Mouse (Mus musculus) CH12.LX (cell line): ENCODE results near the gene Ccdc127. TPM values are rescaled to one million over a fixed set of nuclear protein-coding genes. Genes with fewer than 3 reads are reported as not detected.
A peak's percentile ranks its signal among the peaks of the same experiment; 100 is the strongest.

Experiments used
- DNase-seq: peaks from one replicate; pipeline ENCODE4 v3.0.0-alpha.2; 2013; ENCODE audit errors: extremely low read depth
- H3K27ac ChIP-seq: 2 replicates; pipeline ENCODE4 v1.5.1; 2012; ENCODE audit warnings: low read depth, mild to moderate bottlenecking, control low read depth, moderate library complexity; ENCODE audit not compliant: insufficient read depth
- H3K27me3 ChIP-seq: replicated peaks from 2 replicates; pipeline ENCODE3; 2012; ENCODE audit warnings: inconsistent platforms
- H3K36me3 ChIP-seq, 2 experiments: replicated peaks in 1 of 2; 2 replicates each; pipeline versions ENCODE3 to v1.6.1; 2012; ENCODE audit warnings: inconsistent platforms in 1 of 2, low read length in 1 of 2, mild to moderate bottlenecking in 1 of 2, mixed read lengths in 1 of 2, moderate library complexity in 1 of 2; ENCODE audit not compliant: control insufficient read depth in 1 of 2, insufficient read depth in 1 of 2
- H3K4me1 ChIP-seq, 2 experiments: 2 replicates each; pipeline ENCODE4 v1.6.1; 2012; ENCODE audit warnings: inconsistent platforms in 1 of 2, moderate library complexity in 1 of 2; ENCODE audit not compliant: insufficient read depth in 2 of 2, control insufficient read depth in 1 of 2
- H3K4me2 ChIP-seq: 2 replicates; pipeline ENCODE4 v1.6.1; 2012; ENCODE audit warnings: low read depth, mild to moderate bottlenecking, control low read depth; ENCODE audit not compliant: poor library complexity, insufficient read depth, severe bottlenecking
- H3K4me3 ChIP-seq, 3 experiments: fragments of 150-350 bp in 1 of 3; sonication (generic) in 1 of 3; replicated peaks in 1 of 3; 2 replicates each; pipeline versions ENCODE3 to v1.5.1; 2011 to 2012; ENCODE audit warnings: low read depth in 2 of 3, low read length in 2 of 3, mild to moderate bottlenecking in 2 of 3, moderate library complexity in 2 of 3, control low read depth in 1 of 3, improper control_type of control experiment in 1 of 3, inconsistent platforms in 1 of 3, mixed read lengths in 1 of 3; ENCODE audit not compliant: poor library complexity in 1 of 3
- H3K79me2 ChIP-seq: replicated peaks from 2 replicates; pipeline ENCODE4 v1.6.1; 2012; ENCODE audit warnings: mild to moderate bottlenecking, moderate library complexity; ENCODE audit not compliant: control insufficient read depth, poor library complexity, insufficient read depth, severe bottlenecking; ENCODE audit errors: extremely low read depth
- H3K9ac ChIP-seq: 2 replicates; pipeline ENCODE4 v1.6.1; 2012; ENCODE audit warnings: low read depth, mild to moderate bottlenecking, control low read depth, moderate library complexity; ENCODE audit not compliant: insufficient read depth
- H3K9me3 ChIP-seq: replicated peaks from 2 replicates; pipeline ENCODE3; 2012; ENCODE audit warnings: low read length, inconsistent platforms, mixed read lengths
- CTCF ChIP-seq, 2 experiments: IDR thresholded peaks in 1 of 2; conservative IDR thresholded peaks in 1 of 2; 2 replicates each; pipeline ENCODE4 v1.5.1; 2011 to 2012; ENCODE audit warnings: low read depth in 2 of 2, low read length in 2 of 2, improper control_type of control experiment in 1 of 2, inconsistent platforms in 1 of 2, mild to moderate bottlenecking in 1 of 2, moderate library complexity in 1 of 2
- JUND ChIP-seq: conservative IDR thresholded peaks from 2 replicates; pipeline ENCODE4 v1.6.1; 2011; ENCODE audit warnings: low read depth, low read length, improper control_type of control experiment
- MAFK ChIP-seq: IDR thresholded peaks from 2 replicates; pipeline ENCODE4 v1.6.1; 2011; ENCODE audit warnings: low read length, improper control_type of control experiment; ENCODE audit not compliant: insufficient replicate concordance
- POLR2AphosphoS2 ChIP-seq: IDR thresholded peaks from 2 replicates; pipeline ENCODE4 v1.6.1; 2011; ENCODE audit warnings: low read depth, low read length, improper control_type of control experiment
- RCOR1 ChIP-seq: conservative IDR thresholded peaks from 2 replicates; pipeline ENCODE4 v1.6.1; 2012; ENCODE audit warnings: low read depth, mild to moderate bottlenecking, inconsistent platforms, low read length, improper control_type of control experiment
- SIN3A ChIP-seq: IDR thresholded peaks from 2 replicates; pipeline ENCODE4 v1.6.1; 2012; ENCODE audit warnings: low read length, improper control_type of control experiment, inconsistent platforms
- SMC3 ChIP-seq: IDR thresholded peaks from 2 replicates; pipeline ENCODE4 v1.6.1; 2011; ENCODE audit warnings: low read depth, low read length, improper control_type of control experiment
- TBP ChIP-seq: conservative IDR thresholded peaks from 2 replicates; pipeline ENCODE4 v1.6.1; 2011; ENCODE audit warnings: low read depth, low read length, improper control_type of control experiment
- UBTF ChIP-seq: IDR thresholded peaks from 2 replicates; pipeline ENCODE4 v1.6.1; 2012; ENCODE audit warnings: low read depth, mild to moderate bottlenecking, inconsistent platforms, low read length, improper control_type of control experiment, moderate library complexity
- USF1 ChIP-seq: IDR thresholded peaks from 2 replicates; pipeline ENCODE4 v1.6.1; 2014; ENCODE audit warnings: low read depth, mild to moderate bottlenecking, inconsistent platforms, low read length, improper control_type of control experiment
- ZC3H11A ChIP-seq: IDR thresholded peaks from 2 replicates; pipeline ENCODE4 v1.6.1; 2012; ENCODE audit warnings: low read depth, mild to moderate bottlenecking, inconsistent platforms, low read length, improper control_type of control experiment
- dilution Hi-C: fragments of 300-500 bp; cut with MboI; formaldehyde crosslinking; loops from 2 replicates; pipeline ENCODE4 v1.14.3; 2020; ENCODE audit warnings: low sequenced_read_pairs; ENCODE audit not compliant: extremely low pct_unique_long_range_greater_than_20kb, extremely low pct_ligation_motif_present
- in situ Hi-C: fragments of 300-500 bp; cut with MboI; formaldehyde crosslinking; loops from 3 replicates; pipeline ENCODE4 v1.14.3; 2019; ENCODE audit warnings: low sequenced_read_pairs, low pct_ligation_motif_present, low pct_unique_long_range_greater_than_20kb, mixed read lengths
- polyA plus RNA-seq: library from polyadenylated mRNA; unstranded; fragments of >175 nt; gene quantifications from 2 replicates; pipeline ENCODE4 v1.2.1, GENCODE M21; 2012; ENCODE audit warnings: low read depth; ENCODE audit not compliant: insufficient read length
- total RNA-seq, 2 experiments: library from RNA; depleted of rRNA; stranded (reverse); fragments of 300-350 nt in 1 of 2; fragments of >200 nt in 1 of 2; gene quantifications; 2 replicates each; pipeline ENCODE4 v1.2.3; 2012 to 2014

The Ccdc127 gene
- total and polyA plus RNA-seq, 3 experiments, result 40.8 to 57.5 (median 45.3) TPM

GRCm38 (mm10) chr13:74302050-74303037 is 47.8 kb upstream of the Ccdc127 start:
- peaks cover 0 to 3% of the 10 kb centered on the region in 2 experiments; a peak in 1 of 4 replicates for H3K4me1 ChIP-seq
- H3K27ac ChIP-seq, result no peak overlapping the region
- H3K79me2 ChIP-seq, result no peaks in the 10 kb centered on the region
- no peak overlapping the region for H3K4me3 ChIP-seq
- H3K4me2 ChIP-seq, result no peak overlapping the region
- no peaks in the 10 kb centered on the region for H3K27me3 ChIP-seq
- dilution Hi-C loops (no loop called here), in situ Hi-C loops (loop anchor here (5.0 to 10.0 kb wide), 2 partner anchors 110 to 348 kb away; no protein-coding TSS in a partner anchor)
- TF ChIP-seq CTCF (conservative IDR thresholded peaks at IDR 0.05 in 1 of 2, IDR thresholded peaks at IDR 0.05 in 1 of 2; ENCODE audit: low read depth in 2 of 2, low read length in 2 of 2) (peak; percentile 15 to 55; a peak in 3 of 4 replicates), SMC3 (peak; percentile 15; the same call in 1 of the 2 replicates), POLR2AphosphoS2 (no peak), MAFK (no peak)
- H3K9me3 ChIP-seq, result no peaks in the 10 kb centered on the region
- peaks cover 51 to 62% of the 10 kb centered on the region in 2 experiments for H3K36me3 ChIP-seq
- no peak overlapping the region for H3K9ac ChIP-seq
- peak; percentile 13 for DNase-seq

GRCm38 (mm10) chr13:74305380-74305779 is 44.7 kb upstream of the Ccdc127 start:
- in situ Hi-C loops, result loop anchor here (10.0 kb wide), 1 partner anchor 351 kb away; no protein-coding TSS in a partner anchor
- no peak overlapping the region for H3K27ac ChIP-seq
- peaks cover 67 to 91% of the 10 kb centered on the region in 2 experiments for H3K36me3 ChIP-seq
- no peak overlapping the region for H3K4me3 ChIP-seq
- H3K4me1 ChIP-seq, result no peaks in the 10 kb centered on the region
- TF ChIP-seq UBTF (no peak), JUND (no peak), RCOR1 (no peak), TBP (no peak), ZC3H11A (no peak), SIN3A (no peak)
- dilution Hi-C loops, result no loop called here
- no peak for DNase-seq
- no peaks in the 10 kb centered on the region for H3K27me3 ChIP-seq
- H3K4me2 ChIP-seq, result no peak overlapping the region
- H3K9me3 ChIP-seq, result no peaks in the 10 kb centered on the region
- no peak overlapping the region for H3K9ac ChIP-seq
- no peaks in the 10 kb centered on the region for H3K79me2 ChIP-seq

- DNase-seq, result no peak
- dilution Hi-C loops, result no loop called here
- Histone ChIP-seq H3K27me3 (no peaks in the 10 kb centered on the region), H3K27ac (no peak overlapping the region), H3K4me1 (no peaks in the 10 kb centered on the region), H3K4me2 (no peak overlapping the region), H3K4me3 (no peak overlapping the region), H3K9ac (no peak overlapping the region), H3K79me2 (no peaks in the 10 kb centered on the region), H3K36me3 (peaks cover 71 to 93% of the 10 kb centered on the region in 2 experiments), H3K9me3 (no peaks in the 10 kb centered on the region)
- no peak for TF ChIP-seq USF1
- in situ Hi-C loops, result loop anchor here (10.0 kb wide), 1 partner anchor 351 kb away; no protein-coding TSS in a partner anchor
These were observed 44.3 kb upstream of the Ccdc127 start for GRCm38 (mm10) chr13:74305780-74306179.
